Mouse (Mus musculus): ENCODE results near the gene Birc5. TPM values are rescaled to one million over a fixed set of nuclear protein-coding genes. Genes with fewer than 3 reads are reported as not detected.
A peak's percentile ranks its signal among the peaks of the same experiment; 100 is the strongest.
"Not testable (repeated sequence)": the region's sequence is repeated elsewhere in the genome, so short reads cannot be mapped to it uniquely, and the experiment has no call there.

Birc5 gene
- polyA plus RNA-seq, 1 experiment: 9.5 TPM

DNA sequence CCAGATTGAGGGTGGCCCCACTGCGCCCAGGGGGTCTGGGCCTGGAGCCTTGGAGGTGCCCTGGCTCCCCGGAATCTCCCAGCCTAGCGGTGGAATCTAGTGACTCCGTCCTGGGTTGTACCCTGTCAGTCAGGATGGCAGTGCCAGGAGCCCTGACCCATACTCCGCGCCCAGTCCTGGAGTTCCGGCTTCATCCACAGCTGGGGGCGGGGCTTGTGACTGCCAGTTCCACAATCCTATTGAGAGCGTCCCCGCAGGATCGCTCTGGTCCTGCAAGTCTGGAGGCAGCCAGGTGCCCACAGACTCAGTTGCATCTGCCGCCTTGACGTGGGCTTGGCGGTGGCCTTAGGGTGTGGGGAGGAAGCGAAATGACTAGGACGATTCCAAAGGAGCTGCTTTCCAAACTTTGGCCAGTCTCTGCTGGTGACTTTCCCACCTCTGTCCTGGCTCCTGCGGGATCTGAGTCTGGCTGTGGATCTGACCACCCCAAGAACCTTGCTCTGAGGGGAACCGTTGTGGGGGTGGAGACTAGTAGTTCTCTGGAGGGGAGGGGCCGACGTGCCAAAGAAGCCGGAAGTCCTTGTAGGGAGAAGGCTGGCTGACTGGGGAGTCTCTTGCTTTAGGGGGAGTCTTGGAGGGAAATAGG is 38.5 kb upstream of the Birc5 start:
- TF ChIP-seq CTCF (IDR thresholded peaks at IDR 0.05; ENCODE audit: extremely low read depth, insufficient read length, insufficient replicate concordance, low read depth, low read length) (peak; percentile 22; the same call in 1 of the 2 replicates), POLR2A (IDR thresholded peaks at IDR 0.05; ENCODE audit: low read depth, low read length) (peak; percentile 49)
- Histone ChIP-seq H3K4me1 (ENCODE audit: control insufficient read depth, insufficient read depth, insufficient read length, low read length) (peaks cover 25% of the 10 kb centered on the region), H3K36me3 (ENCODE audit: control insufficient read depth, insufficient read depth, low read length) (peaks cover 21% of the 10 kb centered on the region), H3K27me3 (ENCODE audit: control insufficient read depth, insufficient read depth, low read length) (no peaks in the 10 kb centered on the region), H3K27ac (ENCODE audit: insufficient read depth, low read depth, low read length) (peak overlapping the region; percentile 88), H3K4me3 (ENCODE audit: low read depth, low read length) (peak overlapping the region; percentile 92)
- under 1% methylated on average over 21 of the region's 21 CpGs for WGBS

DNA sequence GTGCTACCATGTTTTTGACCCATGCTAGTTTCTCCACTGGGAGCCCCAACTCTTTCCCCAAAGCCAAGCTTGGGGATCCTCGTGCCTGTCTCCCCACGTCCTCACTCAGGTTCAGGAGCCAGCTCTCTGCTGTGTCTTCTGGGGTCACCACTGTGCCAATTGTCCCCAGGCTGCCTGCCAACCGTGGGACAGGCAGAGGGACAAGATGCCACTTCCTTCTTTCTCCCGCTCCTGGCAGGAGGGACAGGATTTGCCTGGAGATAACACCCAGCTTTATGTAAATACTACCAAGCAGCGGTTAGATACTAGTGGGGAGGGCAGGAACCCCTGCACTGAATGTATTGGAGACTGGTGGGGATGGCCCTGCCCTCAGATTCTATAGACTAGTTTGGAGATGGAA is 35.2 kb upstream of the Birc5 start:
- H3K4me3 ChIP-seq (ENCODE audit: low read depth, low read length): no peak overlapping the region
- H3K36me3 ChIP-seq (ENCODE audit: control insufficient read depth, insufficient read depth, low read length): peaks cover 35% of the 10 kb centered on the region
- H3K27ac ChIP-seq (ENCODE audit: insufficient read depth, low read depth, low read length): peak overlapping the region; percentile 27
- peaks cover 39% of the 10 kb centered on the region for H3K4me1 ChIP-seq (ENCODE audit: control insufficient read depth, insufficient read depth, insufficient read length, low read length)
- no peak for TF ChIP-seq CTCF (IDR thresholded peaks at IDR 0.05; ENCODE audit: extremely low read depth, insufficient read length, insufficient replicate concordance, low read depth, low read length)
- TF ChIP-seq POLR2A (IDR thresholded peaks at IDR 0.05; ENCODE audit: low read depth, low read length): no peak
- 20% methylated on average over 5 of the region's 5 CpGs for WGBS
- no peaks in the 10 kb centered on the region for H3K27me3 ChIP-seq (ENCODE audit: control insufficient read depth, insufficient read depth, low read length)

- H3K36me3 ChIP-seq (ENCODE audit: control insufficient read depth, insufficient read depth, low read length): peaks cover 37% of the 10 kb centered on the region
- 60% methylated on average over 6 of the region's 6 CpGs for WGBS
- no peaks in the 10 kb centered on the region for H3K27me3 ChIP-seq (ENCODE audit: control insufficient read depth, insufficient read depth, low read length)
- H3K4me3 ChIP-seq (ENCODE audit: low read depth, low read length): no peak overlapping the region
- TF ChIP-seq CTCF (IDR thresholded peaks at IDR 0.05; ENCODE audit: extremely low read depth, insufficient read length, insufficient replicate concordance, low read depth, low read length) (no peak), POLR2A (IDR thresholded peaks at IDR 0.05; ENCODE audit: low read depth, low read length) (no peak)
- H3K4me1 ChIP-seq (ENCODE audit: control insufficient read depth, insufficient read depth, insufficient read length, low read length): peaks cover 38% of the 10 kb centered on the region
- H3K27ac ChIP-seq (ENCODE audit: insufficient read depth, low read depth, low read length): peak overlapping the region; percentile 27; the same call in 1 of the 2 replicates
These were observed 34.2 kb upstream of the Birc5 start for GRCm38 (mm10) chr11:117814704-117815366.

DNA sequence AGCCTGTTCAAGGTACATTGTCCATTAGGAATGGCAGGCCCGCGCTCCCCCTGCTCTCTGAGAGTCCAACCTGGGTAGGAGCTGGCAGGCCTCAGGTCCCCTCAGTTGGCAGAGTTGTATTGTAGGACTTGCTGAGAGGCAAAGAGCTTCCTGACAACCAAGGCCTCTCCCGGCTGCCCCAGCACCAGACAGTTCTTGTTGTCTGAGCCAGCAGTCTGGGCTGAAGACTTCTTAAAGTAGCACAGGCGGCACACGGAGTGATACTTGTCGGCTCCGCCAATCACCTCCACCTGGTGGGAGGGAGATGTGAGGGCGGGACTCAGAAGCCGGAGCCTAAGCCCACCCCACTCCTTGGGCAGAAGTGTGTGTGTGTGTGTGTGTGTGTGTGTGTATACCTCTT is 33.2 kb upstream of the Birc5 start:
- Histone ChIP-seq H3K4me1 (ENCODE audit: control insufficient read depth, insufficient read depth, insufficient read length, low read length) (peaks cover 40% of the 10 kb centered on the region), H3K36me3 (ENCODE audit: control insufficient read depth, insufficient read depth, low read length) (peaks cover 43% of the 10 kb centered on the region)
- H3K4me3 ChIP-seq (ENCODE audit: low read depth, low read length); H3K27ac ChIP-seq (ENCODE audit: insufficient read depth, low read depth, low read length); H3K27me3 ChIP-seq (ENCODE audit: control insufficient read depth, insufficient read depth, low read length): not testable (repeated sequence)
- 71% methylated on average over 9 of the region's 9 CpGs for WGBS

GRCm38 (mm10) chr11:117816389-117816996 is 32.6 kb upstream of the Birc5 start:
- TF ChIP-seq CTCF (IDR thresholded peaks at IDR 0.05; ENCODE audit: extremely low read depth, insufficient read length, insufficient replicate concordance, low read depth, low read length) (no peak), POLR2A (IDR thresholded peaks at IDR 0.05; ENCODE audit: low read depth, low read length) (0 out of 2 replicates have a peak, but pooled peaks have one; percentile 19)
- Histone ChIP-seq H3K36me3 (ENCODE audit: control insufficient read depth, insufficient read depth, low read length) (peaks cover 43% of the 10 kb centered on the region), H3K4me1 (ENCODE audit: control insufficient read depth, insufficient read depth, insufficient read length, low read length) (peaks cover 39% of the 10 kb centered on the region), H3K27me3 (ENCODE audit: control insufficient read depth, insufficient read depth, low read length) (no peaks in the 10 kb centered on the region), H3K27ac (ENCODE audit: insufficient read depth, low read depth, low read length) (peak overlapping the region; percentile 52), H3K4me3 (ENCODE audit: low read depth, low read length) (no peak overlapping the region)
- WGBS: 62% methylated on average over 13 of the region's 13 CpGs

- Histone ChIP-seq H3K4me3 (ENCODE audit: low read depth, low read length) (no peak overlapping the region), H3K36me3 (ENCODE audit: control insufficient read depth, insufficient read depth, low read length) (peaks cover 32% of the 10 kb centered on the region), H3K4me1 (ENCODE audit: control insufficient read depth, insufficient read depth, insufficient read length, low read length) (peaks cover 40% of the 10 kb centered on the region), H3K27ac (ENCODE audit: insufficient read depth, low read depth, low read length) (no peak overlapping the region; the same call in 1 of the 2 replicates), H3K27me3 (ENCODE audit: control insufficient read depth, insufficient read depth, low read length) (no peaks in the 10 kb centered on the region)
- 62% methylated on average over 8 of the region's 8 CpGs for WGBS
- no peak for TF ChIP-seq POLR2A (IDR thresholded peaks at IDR 0.05; ENCODE audit: low read depth, low read length)
These were observed 30.0 kb upstream of the Birc5 start for GRCm38 (mm10) chr11:117819095-117819494.

- Histone ChIP-seq H3K4me1 (ENCODE audit: control insufficient read depth, insufficient read depth, insufficient read length, low read length) (peaks cover 35% of the 10 kb centered on the region), H3K27me3 (ENCODE audit: control insufficient read depth, insufficient read depth, low read length) (no peaks in the 10 kb centered on the region), H3K27ac (ENCODE audit: insufficient read depth, low read depth, low read length) (no peak overlapping the region), H3K36me3 (ENCODE audit: control insufficient read depth, insufficient read depth, low read length) (peaks cover 24% of the 10 kb centered on the region), H3K4me3 (ENCODE audit: low read depth, low read length) (no peak overlapping the region)
- TF ChIP-seq POLR2A (IDR thresholded peaks at IDR 0.05; ENCODE audit: low read depth, low read length): no peak
- no peak for TF ChIP-seq CTCF (IDR thresholded peaks at IDR 0.05; ENCODE audit: extremely low read depth, insufficient read length, insufficient replicate concordance, low read depth, low read length)
- WGBS: 44% methylated on average over 7 of the region's 7 CpGs
These were observed 28.9 kb upstream of the Birc5 start for GRCm38 (mm10) chr11:117820173-117820572.
